Mouse (Mus musculus): ENCODE measurements at regions not wholly inside any gene's neighbourhood (a gene's known extent, or its start where the extent isn't known, plus 50 kb on each side); places are given as distances from the start of the nearest gene placed in this dataset.
A peak's percentile ranks its signal among the peaks of the same experiment; 100 is the strongest.
"Not testable (repeated sequence)": the region's sequence is repeated elsewhere in the genome, so short reads cannot be mapped to it uniquely, and the experiment has no call there.

DNA sequence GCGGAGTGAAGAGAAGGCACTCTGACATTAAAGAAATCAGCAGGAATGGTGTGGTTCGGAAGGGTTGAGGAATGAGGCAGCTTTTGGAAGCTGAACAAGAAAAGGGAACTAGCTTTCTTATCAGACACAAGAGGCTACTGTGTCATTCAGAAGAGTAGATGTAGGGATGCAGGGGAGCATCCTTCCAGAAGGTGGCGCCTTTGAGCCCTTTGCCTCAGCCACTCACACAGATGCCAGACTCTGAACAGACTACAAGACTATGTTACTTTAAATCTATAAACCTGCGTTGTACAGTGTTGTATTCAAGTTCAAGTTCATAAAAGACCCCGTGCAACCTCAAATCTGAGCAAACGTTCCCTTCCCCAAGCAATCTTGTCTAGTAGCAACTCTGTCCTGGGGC is 128.9 kb downstream of the Kap start:
- DNase-seq (ENCODE audit: low spot score) = not testable (repeated sequence)

- not testable (repeated sequence) for DNase-seq (ENCODE audit: low spot score)
Measured at GRCm38 (mm10) chr6:133706712-133707111, 146.8 kb downstream of the Kap start.

- DNase-seq (ENCODE audit: low spot score) = peak; percentile 16
Measured at GRCm38 (mm10) chr6:133701625-133702024, 151.9 kb downstream of the Kap start.
